Mouse (Mus musculus): ENCODE results near the gene Nfix. TPM values are rescaled to one million over a fixed set of nuclear protein-coding genes. Genes with fewer than 3 reads are reported as not detected.

Gene Nfix
- 0.97 to 3.7 TPM (median 2.8 TPM) in 4 replicates for total RNA-seq (2023)

GRCm38 (mm10) chr8:84799999-84800831 lies at the start of gene Nfix:
Nfix (minus strand) TSS chr8:84800344.

GRCm38 (mm10) chr8:84846722-84847572 lies 46.8 kb upstream of the Nfix start, which contains the start of gene Calr:
Calr (minus strand) TSS chr8:84846934.

DNA sequence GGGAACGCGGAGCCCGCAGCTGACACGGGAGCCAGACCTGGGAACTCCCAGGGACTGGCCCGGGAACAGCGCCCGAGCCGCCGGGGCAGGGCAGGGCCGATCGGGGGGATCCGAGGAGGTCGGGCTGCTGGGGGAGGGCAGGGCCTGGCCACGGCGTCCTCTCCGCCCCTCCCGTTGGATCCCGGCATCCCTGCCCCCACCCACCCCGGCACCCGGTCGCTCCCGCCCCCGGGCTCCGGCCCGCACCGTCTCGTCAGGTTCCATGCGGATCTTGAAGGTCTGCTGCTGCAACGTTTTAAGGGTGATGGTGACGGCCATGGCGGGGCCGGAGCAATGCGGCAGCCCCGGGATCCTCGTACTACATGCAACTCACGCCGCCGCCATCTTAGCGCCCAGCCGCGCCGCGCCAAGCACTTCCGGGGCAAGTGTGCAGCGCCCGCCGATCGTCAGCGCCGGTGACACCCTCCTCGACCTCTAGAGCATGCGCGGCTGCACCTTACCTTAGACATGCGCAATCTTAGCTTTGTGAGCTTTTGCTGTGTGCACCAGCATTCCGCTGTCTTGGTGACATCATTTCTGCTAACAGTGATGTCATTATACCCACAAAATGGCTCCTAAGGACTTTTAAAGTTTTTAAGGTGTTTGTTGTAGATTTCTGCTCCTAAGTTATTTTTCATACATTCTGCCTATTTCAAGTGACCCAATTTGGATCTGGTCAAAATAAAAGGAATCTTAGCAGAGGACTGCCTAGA lies 40.3 kb upstream of the Nfix start, which contains the start of gene Rad23a:
Rad23a (minus strand) TSS at position 418 of the 752 bp plus-strand sequence.

GRCm38 (mm10) chr8:84831490-84831889 lies 31.3 kb upstream of the Nfix start, which contains the start of gene Gadd45gip1:
Gadd45gip1 (plus strand) TSS chr8:84831522.

DNA sequence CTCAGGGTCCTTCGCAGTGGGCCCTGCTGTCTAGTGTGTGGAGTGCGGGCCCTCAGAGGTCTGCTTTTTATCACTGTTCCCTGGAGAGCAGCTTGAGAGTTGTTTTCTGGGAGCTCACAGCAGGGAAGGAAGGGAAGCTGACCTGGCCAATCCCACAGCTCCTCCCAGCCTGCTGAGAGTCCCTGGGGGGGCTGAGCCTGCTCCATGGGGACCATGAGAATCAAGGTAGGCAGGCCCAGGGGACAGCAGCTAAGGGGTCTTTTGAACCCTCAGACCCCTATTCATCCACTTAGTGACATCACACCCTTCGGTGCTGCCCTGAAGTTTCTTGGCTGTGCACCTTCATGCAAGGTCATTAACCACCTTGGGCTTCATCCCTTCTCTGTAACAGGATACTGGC lies 22.6 kb upstream of the Nfix start, which contains the start of gene Dand5:
Dand5 (minus strand) TSS at position 101 of the 400 bp plus-strand sequence.

DNA sequence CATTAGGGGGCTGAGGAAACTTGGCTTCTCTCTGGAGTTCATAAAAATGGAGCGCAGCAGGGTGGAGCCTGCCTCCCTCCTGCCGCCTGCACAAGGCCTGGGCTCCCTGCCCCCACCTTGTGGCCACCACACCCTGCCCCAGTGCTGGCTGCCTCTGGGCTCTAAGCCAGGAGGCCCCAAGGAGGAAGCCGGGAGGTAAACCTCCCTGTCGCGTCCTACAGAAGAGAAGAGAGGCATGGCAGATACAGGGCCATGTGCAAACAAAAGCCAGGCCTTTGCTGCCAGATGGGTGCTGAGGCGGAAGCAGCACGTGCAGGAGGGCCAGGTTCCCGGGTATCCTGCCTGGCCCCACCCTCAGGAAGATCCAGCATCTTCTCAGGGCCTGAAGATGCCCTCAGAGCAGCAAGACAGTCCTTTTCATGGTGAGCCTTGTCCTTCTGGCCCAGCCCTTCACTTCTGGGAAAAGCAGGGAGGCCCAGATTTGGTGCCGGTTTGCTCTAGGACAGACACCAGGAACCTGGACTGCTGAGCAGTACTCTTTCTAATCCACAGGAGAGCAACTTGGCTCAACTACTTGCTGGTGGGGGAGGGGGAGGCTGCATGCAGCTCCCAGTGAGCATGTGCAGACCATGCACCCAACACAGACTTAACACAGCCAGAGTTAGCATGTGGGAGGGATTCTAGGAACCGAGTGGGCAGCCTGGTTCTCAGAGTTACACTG lies 77.1 kb downstream of the Nfix start, which contains the start of gene G430095P16Rik:
G430095P16Rik (plus strand) TSS at position 158 of the 721 bp plus-strand sequence.

DNA sequence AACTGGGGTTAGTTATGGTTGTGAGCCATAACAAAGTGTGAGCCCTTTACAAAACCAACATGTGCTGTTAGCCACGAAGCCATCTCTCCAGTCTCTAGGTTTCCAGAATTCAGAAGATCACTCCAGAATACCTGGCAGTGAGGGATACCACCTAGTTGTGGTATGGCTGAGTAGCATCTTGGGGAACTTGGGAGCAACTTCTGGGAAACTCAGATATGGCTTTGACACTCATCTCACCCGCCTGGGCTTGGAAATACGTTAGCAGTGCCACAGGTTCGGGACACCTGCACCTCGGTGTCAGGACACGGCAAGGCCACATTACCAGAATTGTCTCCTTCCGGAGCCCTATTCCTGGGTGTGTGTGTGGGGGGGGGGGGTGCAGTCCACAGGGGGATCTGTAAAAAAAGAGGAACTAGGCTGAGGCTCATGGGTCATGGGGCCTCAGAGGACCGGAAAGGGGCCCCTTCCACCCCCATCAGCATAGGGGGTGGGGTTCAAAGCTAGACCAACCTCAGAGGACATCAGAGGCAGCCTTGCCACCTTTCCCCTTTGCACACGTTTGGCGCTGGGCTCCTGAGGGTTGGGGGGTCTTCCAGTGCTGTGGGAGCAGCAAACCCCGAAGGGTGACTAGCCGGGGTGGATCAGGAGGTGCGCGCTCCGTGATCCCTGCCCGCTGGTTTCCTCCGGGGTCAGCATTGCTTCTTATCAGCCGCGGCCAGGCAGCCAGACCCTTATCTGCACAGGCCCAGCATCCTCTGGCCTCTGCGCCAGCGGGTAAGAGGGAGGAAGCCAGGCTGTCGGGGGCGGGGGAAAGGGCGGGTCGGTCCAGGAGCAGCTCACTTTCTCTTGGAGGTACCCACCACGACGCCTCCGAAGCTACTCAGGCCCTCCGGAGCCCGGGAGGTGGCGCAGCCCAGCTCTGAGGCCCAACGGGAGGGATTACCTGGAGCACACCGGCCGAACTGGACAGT lies 98.9 kb downstream of the Nfix start, which contains the start of gene Lyl1:
Lyl1 (plus strand) TSS at position 517 of the 971 bp plus-strand sequence.

DNA sequence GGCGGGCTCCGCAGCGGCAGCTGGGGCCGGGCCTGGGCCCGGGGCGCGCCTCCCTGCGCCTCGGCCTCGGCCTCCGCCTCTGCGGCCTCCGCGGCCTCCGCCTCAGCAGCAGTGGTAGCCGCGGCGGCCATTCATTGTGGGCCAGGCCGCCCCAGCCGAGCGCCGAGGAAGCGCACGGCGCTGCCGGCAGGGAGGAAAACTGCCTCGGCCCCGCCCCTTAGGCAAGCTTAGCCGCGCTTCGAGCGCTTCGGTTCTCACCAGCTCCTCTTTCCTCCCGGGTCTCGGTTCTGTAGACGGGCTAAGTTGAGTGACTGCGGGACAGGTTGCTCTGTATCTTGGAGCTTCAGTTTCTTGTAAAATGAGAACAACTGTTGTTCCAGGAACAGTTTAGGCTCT lies 112.4 kb downstream of the Nfix start, which contains the start of gene Nacc1:
Nacc1 (minus strand) TSS at position 158 of the 396 bp plus-strand sequence.

GRCm38 (mm10) chr8:84686191-84687002 lies 113.7 kb downstream of the Nfix start, which contains the start of gene Trmt1:
Trmt1 (plus strand) TSS chr8:84686307.

DNA sequence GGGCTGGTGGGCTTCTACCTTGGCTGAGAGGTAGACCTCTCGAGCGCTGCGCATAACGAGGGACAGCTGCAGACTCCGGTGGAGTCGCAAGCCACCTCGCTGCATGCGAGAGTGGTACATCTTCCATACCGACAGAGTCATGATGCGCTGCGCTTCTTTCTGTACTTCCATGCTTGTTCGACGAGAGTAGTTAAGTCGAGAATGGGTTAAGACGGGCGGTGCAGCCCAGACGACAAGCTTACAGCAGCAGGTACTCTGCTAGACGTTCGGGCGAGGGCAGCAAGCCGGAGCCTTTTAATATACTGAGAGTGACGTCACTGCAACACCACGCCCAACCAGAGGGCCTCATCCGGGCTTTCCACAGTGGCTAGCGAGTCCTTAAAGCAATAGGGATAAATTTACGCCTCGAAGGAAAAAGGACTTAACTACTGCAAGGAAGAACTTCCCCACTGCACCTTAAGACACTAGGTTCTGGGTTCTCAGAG lies 137.5 kb downstream of the Nfix start, which contains the start of gene Ier2:
Ier2 (minus strand) TSS at position 272 of the 485 bp plus-strand sequence.

Other genes with a start within 250 kb of the Nfix start
- gene Ier2, start 137.5 kb downstream of the Nfix start, total RNA-seq (2023) = 212 to 315 TPM (median 253 TPM) in 4 replicates
- 183 to 211 TPM (median 198 TPM) in 4 replicates for gene Trmt1, start 114.0 kb downstream of the Nfix start, total RNA-seq (2023)
- 54.4 to 60.3 TPM (median 58.1 TPM) in 4 replicates for gene Nacc1, start 112.5 kb downstream of the Nfix start, total RNA-seq (2023)
- gene Lyl1, start 98.9 kb downstream of the Nfix start, total RNA-seq (2023) = 120 to 133 TPM (median 125 TPM) in 4 replicates
- 0.85 TPM in 1 of 4 replicates, not detected in the others for gene G430095P16Rik, start 77.3 kb downstream of the Nfix start, total RNA-seq (2023)
- 1.4 to 2.6 TPM (median 2.4 TPM) in 4 replicates for gene Dand5, start 22.5 kb upstream of the Nfix start, total RNA-seq (2023)
- gene Gadd45gip1, start 31.2 kb upstream of the Nfix start, total RNA-seq (2023) = 10.7 to 13.2 TPM (median 12.1 TPM) in 4 replicates
- 53.8 to 68.0 TPM (median 60.0 TPM) in 4 replicates for gene Rad23a, start 40.3 kb upstream of the Nfix start, total RNA-seq (2023)
- 520 to 585 TPM (median 529 TPM) in 4 replicates for gene Calr, start 46.6 kb upstream of the Nfix start, total RNA-seq (2023)
- gene Farsa, start 56.6 kb upstream of the Nfix start, total RNA-seq (2023) = 60.9 to 68.8 TPM (median 65.9 TPM) in 4 replicates
- gene Syce2, start 71.8 kb upstream of the Nfix start, total RNA-seq (2023) = 5.7 to 9.3 TPM (median 8.5 TPM) in 4 replicates
- gene Gcdh, start 93.6 kb upstream of the Nfix start, total RNA-seq (2023) = 19.0 to 33.9 TPM (median 24.8 TPM) in 4 replicates
- 0.39 TPM in 1 of 4 replicates, not detected in the others for gene Klf1, start 101.6 kb upstream of the Nfix start, total RNA-seq (2023)
- gene Dnase2a, start 108.2 kb upstream of the Nfix start, total RNA-seq (2023) = 56.5 to 67.9 TPM (median 65.7 TPM) in 4 replicates
- 0.18 to 0.44 TPM (median 0.31 TPM) in 4 replicates for gene Mast1, start 137.0 kb upstream of the Nfix start, total RNA-seq (2023)
- not detected in 4 replicates for gene Rtbdn, start 146.6 kb upstream of the Nfix start, total RNA-seq (2023)
- gene Gm49661, start 169.1 kb upstream of the Nfix start, total RNA-seq (2023) = 3.3 TPM in 1 of 4 replicates, not detected in the others
- gene Prdx2, start 169.2 kb upstream of the Nfix start, total RNA-seq (2023) = 55.0 to 57.2 TPM (median 55.6 TPM) in 4 replicates
- gene Rnaseh2a, start 169.4 kb upstream of the Nfix start, total RNA-seq (2023) = 24.0 to 35.1 TPM (median 26.0 TPM) in 4 replicates
- gene Junb, start 178.4 kb upstream of the Nfix start, total RNA-seq (2023) = 1,593 to 1,983 TPM (median 1,752 TPM) in 4 replicates
- 6.7 to 9.1 TPM (median 8.3 TPM) in 4 replicates for gene Hook2, start 190.3 kb upstream of the Nfix start, total RNA-seq (2023)
- not detected in 4 replicates for gene Best2, start 214.2 kb upstream of the Nfix start, total RNA-seq (2023)
- 80.7 to 99.0 TPM (median 92.9 TPM) in 4 replicates for gene Asna1, start 224.9 kb upstream of the Nfix start, total RNA-seq (2023)
- gene Trir, start 226.5 kb upstream of the Nfix start, total RNA-seq (2023) = 194 to 214 TPM (median 210 TPM) in 4 replicates
- gene Tnpo2, start 236.6 kb upstream of the Nfix start, total RNA-seq (2023) = 44.5 to 50.5 TPM (median 46.9 TPM) in 4 replicates